Mouse (Mus musculus) liver, adult 2 months (tissue): ENCODE results near the gene Dgkg. TPM values are rescaled to one million over a fixed set of nuclear protein-coding genes. Genes with fewer than 3 reads are reported as not detected.

Source experiments
- DNase-seq: peaks from one replicate; pipeline ENCODE4 v3.0.0-alpha.2; 2011; ENCODE audit warnings: low read depth, low spot score; ENCODE audit errors: extremely low read depth
- H3K27ac ChIP-seq: fragments of 200-500 bp; replicated peaks from 2 replicates; pipeline ENCODE4 v1.5.1; 2012; ENCODE audit warnings: low read depth, mild to moderate bottlenecking, control low read depth, inconsistent platforms, low read length; ENCODE audit not compliant: insufficient read depth
- H3K27me3 ChIP-seq: fragments of 200-500 bp; 2 replicates; pipeline ENCODE4 v1.6.1; 2012; ENCODE audit warnings: mild to moderate bottlenecking, moderate library complexity, low read length, inconsistent platforms; ENCODE audit not compliant: control insufficient read depth, insufficient read depth
- H3K36me3 ChIP-seq: fragments of 200-500 bp; 2 replicates; pipeline ENCODE4 v1.6.1; 2012; ENCODE audit warnings: low read length, inconsistent platforms; ENCODE audit not compliant: control insufficient read depth, insufficient read depth
- H3K4me1 ChIP-seq: fragments of 200-500 bp; 2 replicates; pipeline ENCODE4 v1.6.1; 2011; ENCODE audit warnings: low read length; ENCODE audit not compliant: control insufficient read depth, insufficient read depth
- H3K4me3 ChIP-seq: fragments of 200-500 bp; 2 replicates; pipeline ENCODE4 v1.5.1; 2011; ENCODE audit warnings: low read depth, mild to moderate bottlenecking, control low read depth, low read length, moderate library complexity; ENCODE audit not compliant: insufficient read depth
- H3K79me2 ChIP-seq: fragments of 200-500 bp; 2 replicates; pipeline ENCODE4 v1.6.1; 2012; ENCODE audit warnings: inconsistent platforms, mild to moderate bottlenecking, low read length, moderate library complexity; ENCODE audit not compliant: control insufficient read depth, insufficient read depth
- H3K9ac ChIP-seq: fragments of 200-500 bp; 2 replicates; pipeline ENCODE4 v1.6.1; 2012; ENCODE audit warnings: low read depth, mild to moderate bottlenecking, control low read depth, inconsistent platforms, low read length
- CTCF ChIP-seq: fragments of 200-500 bp; IDR thresholded peaks from 2 replicates; pipeline ENCODE4 v1.5.1; 2011; ENCODE audit warnings: low read depth, low read length, control low read depth
- POLR2A ChIP-seq: fragments of 200-500 bp; IDR thresholded peaks from 2 replicates; pipeline ENCODE4 v1.6.1; 2011; ENCODE audit warnings: low read length, control low read depth; ENCODE audit not compliant: insufficient read depth; ENCODE audit errors: extremely low read depth
- WGBS: fragments of 180-500 bp; shearing (Covaris S2); methylation state at CpG from one replicate; pipeline ENCODE4 v1.1.7; 2018; 5-methylcytosine and 5-hydroxymethylcytosine counted together
- polyA plus RNA-seq: library from polyadenylated mRNA; depleted of rRNA; stranded (reverse); fragments of >200 nt; gene quantifications from 2 replicates; pipeline ENCODE4 v1.2.3, GENCODE M21; 2012; rRNA removed
- total RNA-seq: library from RNA; depleted of rRNA; stranded (reverse); fragments of >200 nt; gene quantifications from 2 replicates; pipeline ENCODE4 v1.2.3, GENCODE M21; 2014; rRNA removed

Gene Dgkg
- total and polyA plus RNA-seq, 2 experiments, result under 0.01 to 0.02 TPM

DNA sequence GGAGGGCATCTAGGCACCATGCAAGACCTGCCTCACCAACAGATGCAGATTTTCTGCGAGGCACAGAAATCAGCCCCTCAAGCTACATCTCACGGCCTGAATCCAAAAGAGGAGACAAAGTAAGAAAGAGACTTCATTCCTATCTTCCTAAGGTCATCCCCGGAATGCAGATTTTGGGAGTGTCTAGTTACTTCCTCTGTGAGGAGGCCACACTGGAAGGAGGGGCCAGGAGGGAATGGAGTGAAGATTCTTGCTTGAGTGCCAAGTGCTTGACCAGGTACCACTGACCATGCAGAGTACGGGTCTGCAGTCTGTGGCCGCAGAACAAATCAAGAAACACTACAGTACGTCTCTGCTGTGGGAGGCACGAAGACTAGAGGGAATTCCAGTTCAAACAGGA, 230.2 kb downstream of the Dgkg start:
- no peak overlapping the region for H3K27ac ChIP-seq
- no peak overlapping the region for H3K9ac ChIP-seq
- H3K4me1 ChIP-seq, result no peaks in the 10 kb centered on the region
- H3K79me2 ChIP-seq, result no peaks in the 10 kb centered on the region
- no peak overlapping the region for H3K4me3 ChIP-seq
- TF ChIP-seq CTCF (no peak), POLR2A (no peak)
- H3K27me3 ChIP-seq, result no peaks in the 10 kb centered on the region
- no peak for DNase-seq
- 89% methylated on average over 7 of the region's 7 CpGs for WGBS
- no peaks in the 10 kb centered on the region for H3K36me3 ChIP-seq

DNA sequence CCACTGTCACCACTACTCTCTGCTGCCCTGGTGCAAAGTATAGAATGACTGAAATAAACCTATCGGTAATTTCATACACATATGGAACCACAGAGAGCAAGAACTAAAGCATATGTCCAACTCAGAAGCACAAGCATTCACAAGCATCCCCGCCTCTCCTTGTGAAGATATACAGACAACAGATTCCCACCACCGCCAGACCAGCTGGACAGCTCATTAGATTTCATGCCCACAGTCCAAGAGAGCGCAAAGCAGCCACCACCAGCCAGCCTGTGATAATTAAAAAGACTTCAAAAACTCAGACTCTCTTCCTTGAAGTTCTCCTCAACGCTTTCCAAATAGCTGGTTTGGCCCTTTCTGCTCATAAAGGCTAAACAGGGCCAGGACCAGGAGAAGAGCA, 234.8 kb downstream of the Dgkg start:
- over 99% methylated on average over 5 of the region's 5 CpGs for WGBS

More for the DNA sequence above, 234.8 kb downstream of the Dgkg start:
- H3K4me1 ChIP-seq, result no peaks in the 10 kb centered on the region
- no peak overlapping the region for H3K27ac ChIP-seq
- H3K36me3 ChIP-seq, result no peaks in the 10 kb centered on the region
- H3K27me3 ChIP-seq, result no peaks in the 10 kb centered on the region
- no peak overlapping the region for H3K4me3 ChIP-seq
- H3K79me2 ChIP-seq, result peaks cover 2% of the 10 kb centered on the region; the same call in 1 of the 2 replicates
- no peak overlapping the region for H3K9ac ChIP-seq
- DNase-seq, result no peak
- TF ChIP-seq POLR2A (no peak), CTCF (no peak)

Other genes with a start within 250 kb of the Dgkg start
- 2.4 and 2.6 TPM in 2 replicates for gene Etv5, start 217.5 kb downstream of the Dgkg start, total RNA-seq
- gene Etv5, start 217.5 kb downstream of the Dgkg start, polyA plus RNA-seq, result 3.0 TPM in 2 replicates
- gene Crygs, start 154.4 kb upstream of the Dgkg start, total RNA-seq, result not detected in 2 replicates
- 0.10 and 0.14 TPM in 2 replicates for gene Crygs, start 154.4 kb upstream of the Dgkg start, polyA plus RNA-seq
- 22.7 and 24.0 TPM in 2 replicates for gene Tbccd1, start 200.4 kb upstream of the Dgkg start, total RNA-seq
- 16.9 and 19.9 TPM in 2 replicates for gene Tbccd1, start 200.4 kb upstream of the Dgkg start, polyA plus RNA-seq
- 62.0 and 67.7 TPM in 2 replicates for gene Dnajb11, start 200.6 kb upstream of the Dgkg start, total RNA-seq
- 20.7 and 23.9 TPM in 2 replicates for gene Dnajb11, start 200.6 kb upstream of the Dgkg start, polyA plus RNA-seq
- gene Ahsg, start 234.1 kb upstream of the Dgkg start, total RNA-seq, result 10,308 and 11,624 TPM in 2 replicates
- gene Ahsg, start 234.1 kb upstream of the Dgkg start, polyA plus RNA-seq, result 17,109 and 17,601 TPM in 2 replicates